Mouse (Mus musculus): ENCODE measurements around the gene Arid3c. TPM values are rescaled to one million over a fixed set of nuclear protein-coding genes. Genes with fewer than 3 reads are reported as not detected.

Arid3c gene
- polyA plus RNA-seq, 1 experiment = not detected

- no peak overlapping the region for H3K4me3 ChIP-seq (ENCODE audit: extremely low read depth, insufficient read depth, insufficient read length)
- H3K4me1 ChIP-seq (ENCODE audit: control insufficient read depth, insufficient read depth, insufficient read length) = no peaks in the 10 kb centered on the region
- 74% methylated on average over 10 of the region's 10 CpGs for WGBS
- no peaks in the 10 kb centered on the region for H3K27me3 ChIP-seq (ENCODE audit: control insufficient read depth, insufficient read depth, low read length)
- no peak overlapping the region for H3K27ac ChIP-seq (ENCODE audit: insufficient read depth, low read length)
- no peaks in the 10 kb centered on the region for H3K36me3 ChIP-seq (ENCODE audit: control insufficient read depth, insufficient read depth, low read length)
- DNase-seq (ENCODE audit: low read depth in 1 of 2, low spot score in 2 of 2) = no peak
- TF ChIP-seq CTCF (IDR thresholded peaks at IDR 0.05; ENCODE audit: extremely low read depth, insufficient read depth, insufficient read length, insufficient replicate concordance) (no peak), POLR2A (IDR thresholded peaks at IDR 0.05; ENCODE audit: low read depth, low read length) (no peak)
Measured at GRCm38 (mm10) chr4:41681947-41682346, 49.0 kb downstream of the Arid3c start.

GRCm38 (mm10) chr4:41681176-41681575, 49.8 kb downstream of the Arid3c start:
- Histone ChIP-seq H3K27ac (ENCODE audit: insufficient read depth, low read length) (no peak overlapping the region), H3K4me3 (ENCODE audit: extremely low read depth, insufficient read depth, insufficient read length) (no peak overlapping the region), H3K36me3 (ENCODE audit: control insufficient read depth, insufficient read depth, low read length) (no peaks in the 10 kb centered on the region), H3K4me1 (ENCODE audit: control insufficient read depth, insufficient read depth, insufficient read length) (no peaks in the 10 kb centered on the region), H3K27me3 (ENCODE audit: control insufficient read depth, insufficient read depth, low read length) (no peaks in the 10 kb centered on the region)
- no peak for DNase-seq (ENCODE audit: low read depth in 1 of 2, low spot score in 2 of 2)
- WGBS = 45% methylated on average over 4 of the region's 4 CpGs
- TF ChIP-seq CTCF (IDR thresholded peaks at IDR 0.05; ENCODE audit: extremely low read depth, insufficient read depth, insufficient read length, insufficient replicate concordance) = no peak

- no peak for DNase-seq (ENCODE audit: low read depth in 1 of 2, low spot score in 2 of 2)
- H3K27me3 ChIP-seq (ENCODE audit: control insufficient read depth, insufficient read depth, low read length) = no peaks in the 10 kb centered on the region
- no peak for TF ChIP-seq CTCF (IDR thresholded peaks at IDR 0.05; ENCODE audit: extremely low read depth, insufficient read depth, insufficient read length, insufficient replicate concordance)
- TF ChIP-seq POLR2A (IDR thresholded peaks at IDR 0.05; ENCODE audit: low read depth, low read length) = no peak
- no peaks in the 10 kb centered on the region for H3K4me1 ChIP-seq (ENCODE audit: control insufficient read depth, insufficient read depth, insufficient read length)
- no peaks in the 10 kb centered on the region for H3K36me3 ChIP-seq (ENCODE audit: control insufficient read depth, insufficient read depth, low read length)
- 67% methylated on average over 2 of the region's 2 CpGs for WGBS
- H3K27ac ChIP-seq (ENCODE audit: insufficient read depth, low read length) = no peak overlapping the region
- no peak overlapping the region for H3K4me3 ChIP-seq (ENCODE audit: extremely low read depth, insufficient read depth, insufficient read length)
Measured at GRCm38 (mm10) chr4:41679291-41679690, 51.7 kb downstream of the Arid3c start.

- Histone ChIP-seq H3K36me3 (ENCODE audit: control insufficient read depth, insufficient read depth, low read length) (no peaks in the 10 kb centered on the region), H3K4me1 (ENCODE audit: control insufficient read depth, insufficient read depth, insufficient read length) (no peaks in the 10 kb centered on the region), H3K27me3 (ENCODE audit: control insufficient read depth, insufficient read depth, low read length) (no peaks in the 10 kb centered on the region), H3K4me3 (ENCODE audit: extremely low read depth, insufficient read depth, insufficient read length) (no peak overlapping the region), H3K27ac (ENCODE audit: insufficient read depth, low read length) (no peak overlapping the region)
- no peak for TF ChIP-seq CTCF (IDR thresholded peaks at IDR 0.05; ENCODE audit: extremely low read depth, insufficient read depth, insufficient read length, insufficient replicate concordance)
- no peak for TF ChIP-seq POLR2A (IDR thresholded peaks at IDR 0.05; ENCODE audit: low read depth, low read length)
- 79% methylated on average over 6 of the region's 6 CpGs for whole genome bisulfite sequencing
- no peak for DNase-seq (ENCODE audit: low read depth in 1 of 2, low spot score in 2 of 2)
Measured at GRCm38 (mm10) chr4:41678863-41679262, 52.1 kb downstream of the Arid3c start.

- 52% methylated on average over 13 of the region's 13 CpGs for WGBS
- Histone ChIP-seq H3K4me3 (ENCODE audit: extremely low read depth, insufficient read depth, insufficient read length) (no peak overlapping the region), H3K36me3 (ENCODE audit: control insufficient read depth, insufficient read depth, low read length) (no peaks in the 10 kb centered on the region), H3K4me1 (ENCODE audit: control insufficient read depth, insufficient read depth, insufficient read length) (no peaks in the 10 kb centered on the region), H3K27ac (ENCODE audit: insufficient read depth, low read length) (no peak overlapping the region), H3K27me3 (ENCODE audit: control insufficient read depth, insufficient read depth, low read length) (no peaks in the 10 kb centered on the region)
- TF ChIP-seq CTCF (IDR thresholded peaks at IDR 0.05; ENCODE audit: extremely low read depth, insufficient read depth, insufficient read length, insufficient replicate concordance) (no peak), POLR2A (IDR thresholded peaks at IDR 0.05; ENCODE audit: low read depth, low read length) (no peak)
- no peak for DNase-seq (ENCODE audit: low read depth in 1 of 2, low spot score in 2 of 2)
Measured at GRCm38 (mm10) chr4:41677006-41677629, 53.8 kb downstream of the Arid3c start.

- Histone ChIP-seq H3K36me3 (ENCODE audit: control insufficient read depth, insufficient read depth, low read length) (no peaks in the 10 kb centered on the region), H3K4me1 (ENCODE audit: control insufficient read depth, insufficient read depth, insufficient read length) (no peaks in the 10 kb centered on the region), H3K27ac (ENCODE audit: insufficient read depth, low read length) (no peak overlapping the region), H3K27me3 (ENCODE audit: control insufficient read depth, insufficient read depth, low read length) (no peaks in the 10 kb centered on the region), H3K4me3 (ENCODE audit: extremely low read depth, insufficient read depth, insufficient read length) (no peak overlapping the region)
- WGBS = 42% methylated on average over 17 of the region's 17 CpGs
- DNase-seq (ENCODE audit: low read depth in 1 of 2, low spot score in 2 of 2) = no peak
- no peak for TF ChIP-seq CTCF (IDR thresholded peaks at IDR 0.05; ENCODE audit: extremely low read depth, insufficient read depth, insufficient read length, insufficient replicate concordance)
- TF ChIP-seq POLR2A (IDR thresholded peaks at IDR 0.05; ENCODE audit: low read depth, low read length) = no peak
Measured at GRCm38 (mm10) chr4:41676248-41677005, 54.5 kb downstream of the Arid3c start.

Other genes with a start within 250 kb of the Arid3c start
- 2.2 and 2.3 TPM in 2 replicates for gene AI464131, start 228.1 kb downstream of the Arid3c start, polyA plus RNA-seq (2012; rRNA removed)
- gene 1110017D15Rik, start 213.8 kb downstream of the Arid3c start, polyA plus RNA-seq (2012; rRNA removed) = 0.15 and 0.16 TPM in 2 replicates
- 16.3 and 23.9 TPM in 2 replicates for gene Fam219a, start 161.6 kb downstream of the Arid3c start, polyA plus RNA-seq (2012; rRNA removed)
- 0.25 and 0.95 TPM in 2 replicates for gene Dnaic1, start 161.4 kb downstream of the Arid3c start, polyA plus RNA-seq (2012; rRNA removed)
- gene Enho, start 90.8 kb downstream of the Arid3c start, polyA plus RNA-seq (2012; rRNA removed) = 8.7 and 8.9 TPM in 2 replicates
- 8.1 and 9.3 TPM in 2 replicates for gene Cntfr, start 34.1 kb downstream of the Arid3c start, polyA plus RNA-seq (2012; rRNA removed)
- gene Il11ra1, start 31.2 kb downstream of the Arid3c start, polyA plus RNA-seq (2012; rRNA removed) = 45.0 and 52.1 TPM in 2 replicates
- gene Rpp25l, start 17.6 kb downstream of the Arid3c start, polyA plus RNA-seq (2012; rRNA removed) = 32.8 and 46.9 TPM in 2 replicates
- gene Dctn3, start 8.0 kb downstream of the Arid3c start, polyA plus RNA-seq (2012; rRNA removed) = 25.4 and 25.5 TPM in 2 replicates
- gene Galt, start 24.1 kb upstream of the Arid3c start, polyA plus RNA-seq (2012; rRNA removed) = 67.1 and 91.0 TPM in 2 replicates
- gene Sigmar1, start 25.0 kb upstream of the Arid3c start, polyA plus RNA-seq (2012; rRNA removed) = 48.3 and 51.1 TPM in 2 replicates
- gene Ccl27a, start 43.1 kb upstream of the Arid3c start, polyA plus RNA-seq (2012; rRNA removed) = 8.9 and 14.1 TPM in 2 replicates
- 4.0 and 5.7 TPM in 2 replicates for gene Gm21541, start 172.5 kb upstream of the Arid3c start, polyA plus RNA-seq (2012; rRNA removed)
- 0.86 and 4.2 TPM in 2 replicates for gene Gm20878, start 210.4 kb upstream of the Arid3c start, polyA plus RNA-seq (2012; rRNA removed)
- gene Fam205a4, start 234.9 kb upstream of the Arid3c start, polyA plus RNA-seq (2012; rRNA removed) = 0.05 TPM in 1 of 2 replicates, not detected in the other

Data from spleen, adult 2 months (tissue).